Mouse (Mus musculus) kidney, adult 2 months (tissue): ENCODE data around the gene AC109138.7.

Experiments
- CTCF ChIP-seq: fragments of 200-500 bp; conservative IDR thresholded peaks from 2 replicates; pipeline ENCODE4 v1.5.1; 2011; ENCODE audit warnings: low read depth, mild to moderate bottlenecking, control low read depth, low read length, moderate library complexity, mixed read lengths; ENCODE audit not compliant: insufficient read depth, insufficient read length
- POLR2A ChIP-seq: fragments of 200-500 bp; IDR thresholded peaks from one replicate; pipeline ENCODE4 v1.6.1; 2011; ENCODE audit warnings: low read depth, low read length, control low read depth

- TF ChIP-seq CTCF (no peak), POLR2A (no peak)
Observed at GRCm38 (mm10) chr19:4240247-4240668, 26.1 kb downstream of the AC109138.7 start.
